Mouse (Mus musculus) liver, embryonic 12.5 days (tissue): ENCODE results near the gene Rassf7. TPM values are rescaled to one million over a fixed set of nuclear protein-coding genes. Genes with fewer than 3 reads are reported as not detected.

Source experiments
- ATAC-seq: fragments of 200-750 bp; cut with Nextera tagmentation; 2 replicates; pipeline ENCODE4 v1.8.0; 2017; ENCODE audit warnings: moderate number of reproducible peaks, mild to moderate bottlenecking, moderate library complexity
- H3K27ac ChIP-seq: fragments of 300-500 bp; sonication (generic); 2 replicates; pipeline ENCODE4 v1.5.1; 2016; ENCODE audit warnings: mild to moderate bottlenecking
- H3K27me3 ChIP-seq: fragments of 300-500 bp; sonication (generic); replicated peaks from 2 replicates; pipeline ENCODE4 v1.6.1; 2016; ENCODE audit warnings: mild to moderate bottlenecking, moderate library complexity
- H3K36me3 ChIP-seq: fragments of 300-500 bp; sonication (generic); 2 replicates; pipeline ENCODE4 v1.6.1; 2016; ENCODE audit warnings: mild to moderate bottlenecking, moderate library complexity
- H3K4me1 ChIP-seq: fragments of 300-500 bp; sonication (generic); 2 replicates; pipeline ENCODE4 v1.6.1; 2016
- H3K4me2 ChIP-seq: fragments of 300-500 bp; sonication (generic); 2 replicates; pipeline ENCODE4 v1.6.1; 2016; ENCODE audit warnings: mild to moderate bottlenecking, moderate library complexity
- H3K4me3 ChIP-seq: fragments of 300-500 bp; sonication (generic); 2 replicates; pipeline ENCODE4 v1.5.1; 2016; ENCODE audit warnings: mild to moderate bottlenecking, moderate library complexity
- H3K9ac ChIP-seq: fragments of 300-500 bp; sonication (generic); 2 replicates; pipeline ENCODE4 v1.6.1; 2016; ENCODE audit warnings: mild to moderate bottlenecking, moderate library complexity
- H3K9me3 ChIP-seq: fragments of 300-500 bp; sonication (generic); replicated peaks from 2 replicates; pipeline ENCODE4 v1.6.1; 2016; ENCODE audit warnings: mild to moderate bottlenecking, moderate library complexity
- WGBS: fragments of 180-500 bp; shearing (Covaris S2); methylation state at CpG from one replicate; pipeline ENCODE4 v1.1.7; 2016; ENCODE audit not compliant: insufficient replicate concordance; 5-methylcytosine and 5-hydroxymethylcytosine counted together
- polyA plus RNA-seq: library from polyadenylated mRNA; unstranded; fragments of >200 nt; fragmentation: Nextera tagmentation; extraction: Ambion mirVana; gene quantifications from 2 replicates; pipeline ENCODE4 v1.2.1, GENCODE M21; 2016

Rassf7 gene
- polyA plus RNA-seq = 27.3 and 28.3 TPM in 2 replicates

GRCm38 (mm10) chr7:141215101-141215879, at the start of gene Rassf7:
Gene Rassf7 (plus strand): TSS chr7:141215860.
- peak within 1 kb of the TSS; percentile 83 for H3K27ac ChIP-seq
- peaks cover 7% of the 10 kb centered on the region; the same call in 1 of the 2 replicates for H3K27me3 ChIP-seq
- H3K9ac ChIP-seq = peak within 1 kb of the TSS; percentile 76
- ATAC-seq = peak; percentile 94
- H3K4me2 ChIP-seq = peak within 1 kb of the TSS; percentile 89
- peaks cover 96% of the 10 kb centered on the region for H3K4me1 ChIP-seq
- H3K36me3 ChIP-seq = peaks cover 35% of the 10 kb centered on the region
- WGBS = 3% methylated on average over 41 of the region's 41 CpGs
- peak within 1 kb of the TSS; percentile 66 for H3K4me3 ChIP-seq
- no peaks in the 10 kb centered on the region for H3K9me3 ChIP-seq

DNA sequence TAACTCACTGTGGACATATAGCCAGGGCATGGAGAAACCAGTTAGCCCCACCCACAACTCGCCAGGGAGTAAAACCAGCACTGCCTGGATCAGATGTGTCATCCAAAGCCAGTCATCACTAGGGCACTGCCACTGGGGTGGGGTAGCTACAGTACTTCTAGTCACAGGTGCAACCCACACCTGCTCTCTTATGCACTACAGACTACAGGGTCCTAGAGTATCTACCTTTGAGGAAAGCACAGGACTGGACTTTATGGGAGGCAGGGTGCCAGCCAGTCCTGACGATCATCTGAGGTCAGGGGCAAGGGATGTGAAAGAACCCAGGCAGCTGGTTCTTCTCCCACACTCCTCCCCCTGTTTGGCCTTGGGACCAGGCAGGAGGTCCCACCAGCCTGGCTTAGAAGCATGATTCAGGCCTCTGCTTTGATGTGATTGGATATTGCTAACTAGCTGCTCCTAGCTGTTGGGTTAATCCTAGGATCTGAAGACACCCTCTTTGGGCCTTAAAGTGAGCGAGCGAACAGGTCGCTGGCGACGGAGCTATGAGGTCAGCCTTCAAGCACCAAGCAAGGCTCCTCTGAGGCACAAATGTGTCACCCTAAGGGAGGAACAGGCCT, 47.7 kb upstream of the Rassf7 start:
- Histone ChIP-seq H3K4me2 (peak overlapping the region; percentile 92), H3K4me3 (peak overlapping the region; percentile 67), H3K36me3 (peaks cover 35% of the 10 kb centered on the region), H3K9me3 (no peaks in the 10 kb centered on the region), H3K27me3 (no peaks in the 10 kb centered on the region), H3K27ac (peak overlapping the region; percentile 85), H3K9ac (peak overlapping the region; percentile 80), H3K4me1 (peaks cover 62% of the 10 kb centered on the region)
- WGBS = 11% methylated on average over 7 of the region's 7 CpGs
- peak; percentile 23 for ATAC-seq

- 2% methylated on average over 22 of the region's 22 CpGs for WGBS
- H3K4me1 ChIP-seq = peaks cover 67% of the 10 kb centered on the region
- peak overlapping the region; percentile 92 for H3K4me2 ChIP-seq
- H3K36me3 ChIP-seq = peaks cover 30% of the 10 kb centered on the region
- H3K9me3 ChIP-seq = no peaks in the 10 kb centered on the region
- H3K4me3 ChIP-seq = peak overlapping the region; percentile 67
- H3K9ac ChIP-seq = peak overlapping the region; percentile 80
- H3K27ac ChIP-seq = peak overlapping the region; percentile 85
- peak; percentile 63 for ATAC-seq
- H3K27me3 ChIP-seq = no peaks in the 10 kb centered on the region
Measured at GRCm38 (mm10) chr7:141168518-141168953, 47.1 kb upstream of the Rassf7 start.

DNA sequence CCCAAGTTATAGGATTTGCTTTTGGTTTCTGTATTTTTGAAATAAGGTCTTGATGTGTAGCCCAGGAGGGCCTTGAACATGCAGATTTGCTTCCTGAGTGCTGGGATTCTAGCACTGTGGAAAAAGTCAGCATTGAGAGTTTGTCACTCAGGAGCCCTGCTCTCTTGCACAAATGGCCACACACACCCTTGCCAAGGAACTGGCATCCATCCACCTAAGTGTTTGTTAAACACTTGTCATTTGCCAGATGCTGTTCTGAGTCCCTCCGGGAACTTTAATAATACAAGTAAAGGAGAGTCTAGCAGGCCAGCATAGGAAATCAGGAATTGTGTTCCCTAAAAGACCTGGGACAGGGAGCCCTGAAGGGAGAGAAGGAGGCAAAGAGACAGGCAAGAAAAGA, 46.4 kb upstream of the Rassf7 start:
- no peak for ATAC-seq
- peaks cover 68% of the 10 kb centered on the region for H3K4me1 ChIP-seq

DNA sequence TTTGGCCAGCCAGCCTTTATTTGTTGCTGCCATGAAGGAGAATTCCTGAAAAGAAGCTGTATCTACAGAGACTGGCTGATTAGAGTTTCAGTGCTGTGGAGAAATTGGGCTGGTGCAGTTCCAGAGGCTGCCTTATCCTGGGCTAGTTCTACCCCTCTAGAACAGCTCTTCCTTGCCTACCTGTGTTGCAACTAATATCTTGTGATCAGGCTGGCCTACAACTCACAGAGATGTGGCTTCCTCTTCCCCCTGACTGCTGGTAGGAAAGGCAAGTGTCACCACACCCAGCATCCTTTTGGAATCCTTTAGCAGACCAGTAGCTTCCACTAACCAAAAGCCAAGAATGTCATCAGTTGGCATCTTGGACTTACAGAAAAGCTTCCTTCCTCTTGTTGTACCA, 45.8 kb upstream of the Rassf7 start:
- Histone ChIP-seq H3K36me3 (peaks cover 16% of the 10 kb centered on the region), H3K4me1 (peaks cover 68% of the 10 kb centered on the region), H3K27ac (peak overlapping the region; percentile 85), H3K4me3 (no peak overlapping the region), H3K4me2 (peak overlapping the region; percentile 38; the same call in 1 of the 2 replicates), H3K9me3 (no peaks in the 10 kb centered on the region), H3K27me3 (no peaks in the 10 kb centered on the region), H3K9ac (peak overlapping the region; percentile 42)
- ATAC-seq = no peak

More for the DNA sequence above, 46.4 kb upstream of the Rassf7 start:
- Histone ChIP-seq H3K36me3 (peaks cover 22% of the 10 kb centered on the region), H3K27ac (peak overlapping the region; percentile 85), H3K9me3 (no peaks in the 10 kb centered on the region), H3K4me3 (no peak overlapping the region), H3K9ac (peak overlapping the region; percentile 13; the same call in 1 of the 2 replicates), H3K27me3 (no peaks in the 10 kb centered on the region), H3K4me2 (peak overlapping the region; percentile 92)
- WGBS = 89% methylated on average over 1 of the region's 1 CpGs

GRCm38 (mm10) chr7:141172116-141173006, 43.3 kb upstream of the Rassf7 start, which contains the start of gene Rnh1:
Gene Rnh1 (minus strand): TSS chr7:141172857.
- Histone ChIP-seq H3K4me1 (peaks cover 61% of the 10 kb centered on the region), H3K27me3 (peaks cover 4% of the 10 kb centered on the region; the same call in 1 of the 2 replicates), H3K27ac (peak within 1 kb of the TSS; percentile 82), H3K9ac (peak within 1 kb of the TSS; percentile 76), H3K4me3 (peak within 1 kb of the TSS; percentile 70), H3K9me3 (no peaks in the 10 kb centered on the region), H3K4me2 (peak within 1 kb of the TSS; percentile 79), H3K36me3 (no peaks in the 10 kb centered on the region)
- WGBS = 3% methylated on average over 55 of the region's 55 CpGs
- ATAC-seq = peak; percentile 88

DNA sequence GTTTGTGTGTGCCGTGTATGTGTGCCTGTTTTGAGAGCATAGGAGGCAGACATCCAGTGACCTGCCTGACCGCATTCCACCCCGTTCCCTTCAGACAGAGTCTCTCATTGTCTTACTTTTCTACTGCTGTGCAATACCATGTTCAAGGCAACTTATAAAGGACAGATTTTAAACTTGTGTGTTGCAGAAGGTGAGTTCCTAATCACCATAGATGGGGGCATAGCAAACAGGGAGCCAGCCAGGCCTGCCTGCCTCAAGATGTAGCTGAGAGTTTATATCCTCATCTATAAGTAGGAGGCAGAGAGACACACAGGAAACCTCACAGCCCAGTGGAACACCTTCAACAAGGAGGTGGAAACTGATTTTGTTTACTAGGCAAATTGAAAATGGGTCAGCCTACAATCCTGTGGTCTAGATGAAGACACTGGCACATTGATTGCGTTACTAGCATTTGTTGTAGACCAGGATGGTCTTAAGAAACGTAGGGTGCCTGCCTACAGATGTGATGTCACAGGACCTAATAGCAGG, 42.3 kb upstream of the Rassf7 start:
- peak overlapping the region; percentile 70; the same call in 1 of the 2 replicates for H3K4me3 ChIP-seq
- H3K4me1 ChIP-seq = peaks cover 51% of the 10 kb centered on the region
- no peak for ATAC-seq
- 80% methylated on average over 5 of the region's 5 CpGs for WGBS
- H3K9ac ChIP-seq = peak overlapping the region; percentile 76; the same call in 1 of the 2 replicates
- H3K4me2 ChIP-seq = peak overlapping the region; percentile 79
- H3K36me3 ChIP-seq = no peaks in the 10 kb centered on the region
- H3K27ac ChIP-seq = peak overlapping the region; percentile 82
- H3K9me3 ChIP-seq = no peaks in the 10 kb centered on the region
- peaks cover 9% of the 10 kb centered on the region; the same call in 1 of the 2 replicates for H3K27me3 ChIP-seq

DNA sequence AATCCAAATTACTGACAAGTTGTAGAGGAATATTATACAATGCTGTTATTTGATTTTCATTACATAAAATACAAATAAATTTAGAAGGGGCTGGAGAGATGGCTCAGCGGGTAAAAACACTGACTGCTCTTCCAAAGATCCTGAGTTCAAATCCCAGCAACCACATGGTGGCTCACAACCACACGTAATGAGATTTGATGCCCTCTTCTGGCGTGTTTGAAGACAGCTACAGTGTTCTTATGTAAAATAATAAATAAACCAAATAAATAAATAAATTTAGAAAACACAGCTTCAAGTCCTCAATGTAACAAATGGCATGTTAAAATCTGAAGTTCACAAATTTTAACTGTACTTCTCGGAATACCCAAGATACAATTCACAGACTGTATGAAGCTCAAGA, 40.6 kb upstream of the Rassf7 start:
- H3K4me3 ChIP-seq = no peak overlapping the region
- no peak overlapping the region for H3K9ac ChIP-seq
- 73% methylated on average over 4 of the region's 4 CpGs for WGBS
- no peak overlapping the region for H3K27ac ChIP-seq
- no peaks in the 10 kb centered on the region for H3K9me3 ChIP-seq
- H3K4me2 ChIP-seq = no peak overlapping the region
- H3K36me3 ChIP-seq = no peaks in the 10 kb centered on the region
- ATAC-seq = no peak
- peaks cover 16% of the 10 kb centered on the region; the same call in 1 of the 2 replicates for H3K27me3 ChIP-seq
- peaks cover 34% of the 10 kb centered on the region for H3K4me1 ChIP-seq

DNA sequence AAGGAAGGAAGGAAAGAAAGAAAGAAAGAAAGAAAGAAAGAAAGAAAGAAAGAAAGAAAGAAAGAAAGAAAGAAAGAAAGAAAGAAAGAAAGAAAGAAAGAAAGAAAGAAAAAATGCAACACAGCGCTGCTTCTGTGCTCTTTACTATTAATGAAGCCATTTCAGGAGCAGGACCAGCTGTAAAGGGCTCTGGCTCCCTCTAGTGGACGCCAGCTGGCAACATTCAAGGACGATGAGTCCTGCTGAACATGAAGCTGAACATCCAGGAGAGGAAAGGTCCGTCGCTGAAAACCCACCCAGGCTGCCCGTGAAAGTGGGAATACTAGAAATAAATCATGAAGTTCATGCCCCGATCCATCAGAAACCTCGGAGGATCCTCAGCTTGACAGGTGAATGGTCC, 39.5 kb upstream of the Rassf7 start:
- H3K4me2 ChIP-seq = no peak overlapping the region
- H3K4me1 ChIP-seq = peaks cover 23% of the 10 kb centered on the region
- no peak overlapping the region for H3K9ac ChIP-seq
- no peak overlapping the region for H3K4me3 ChIP-seq
- H3K27me3 ChIP-seq = peaks cover 16% of the 10 kb centered on the region; the same call in 1 of the 2 replicates
- no peak overlapping the region for H3K27ac ChIP-seq
- WGBS = 2% methylated on average over 8 of the region's 8 CpGs
- H3K36me3 ChIP-seq = no peaks in the 10 kb centered on the region
- ATAC-seq = 0 out of 2 replicates have a peak, but pooled peaks have one; percentile 19
- H3K9me3 ChIP-seq = no peaks in the 10 kb centered on the region

DNA sequence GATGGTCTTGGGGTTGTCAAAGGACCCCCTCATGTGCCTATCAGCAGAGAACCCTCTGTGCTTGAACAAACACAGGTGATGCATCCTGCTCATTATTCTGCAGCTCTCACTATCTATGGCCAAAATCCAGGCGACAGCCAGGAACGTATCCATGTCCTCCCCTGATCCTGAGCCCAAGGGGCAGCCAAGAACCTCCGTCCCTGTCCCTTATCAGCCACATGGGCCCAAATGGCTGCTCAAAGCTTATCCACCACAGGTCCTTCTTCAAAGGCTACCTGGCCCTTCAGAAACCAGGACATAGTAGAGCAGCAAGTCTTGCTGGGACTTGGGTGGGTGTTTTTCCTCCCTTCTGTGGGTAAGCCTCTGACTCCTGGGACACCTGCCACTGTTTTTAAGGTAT, 27.5 kb upstream of the Rassf7 start:
- Histone ChIP-seq H3K4me3 (no peak overlapping the region), H3K9me3 (no peaks in the 10 kb centered on the region), H3K27me3 (no peaks in the 10 kb centered on the region), H3K4me2 (no peak overlapping the region), H3K9ac (no peak overlapping the region), H3K27ac (no peak overlapping the region), H3K4me1 (peaks cover 32% of the 10 kb centered on the region), H3K36me3 (peaks cover 41% of the 10 kb centered on the region)
- ATAC-seq = no peak
- WGBS = 71% methylated on average over 3 of the region's 3 CpGs

GRCm38 (mm10) chr7:141188733-141189132, 26.9 kb upstream of the Rassf7 start:
- H3K36me3 ChIP-seq = peaks cover 41% of the 10 kb centered on the region
- no peak overlapping the region for H3K4me2 ChIP-seq
- H3K4me1 ChIP-seq = peaks cover 33% of the 10 kb centered on the region
- no peak for ATAC-seq
- H3K4me3 ChIP-seq = no peak overlapping the region
- H3K9ac ChIP-seq = no peak overlapping the region
- WGBS = 86% methylated on average over 3 of the region's 3 CpGs
- H3K27ac ChIP-seq = no peak overlapping the region
- no peaks in the 10 kb centered on the region for H3K27me3 ChIP-seq
- no peaks in the 10 kb centered on the region for H3K9me3 ChIP-seq
